ENCODE assay signal across 9 mouse cellular contexts in genomic region chr7:34702718-34703351, GRCm38 (mm10). TPM values are rescaled to one million over a fixed set of nuclear protein-coding genes. Genes with fewer than 3 reads are reported as not detected.
DNase-seq lines count a peak whose midpoint lies in the region; ATAC-seq and TF ChIP-seq lines count a peak whose summit lies in the region.
"Had no signal": no experiment of that assay in that cellular context is flagged by ENCODE, and none has a peak within 500 bp of the region (broad histone marks: within the 10 kb centered on the region; RNA-seq: fewer than 3 reads in every experiment).

No protein-coding gene starts in this region.

- peaks cover 15% of the 10 kb centered on the region for H3K4me1 ChIP-seq in forebrain, embryonic 10.5 days
- no peaks in the 10 kb centered on the region for H3K4me1 ChIP-seq in forebrain, postnatal 0 days (ENCODE audit: insufficient read depth)
- no peaks in the 10 kb centered on the region for H3K4me1 ChIP-seq in midbrain, embryonic 11.5 days (ENCODE audit: control insufficient read depth, insufficient read depth, low read length)
- no peaks in the 10 kb centered on the region for H3K4me1 ChIP-seq in midbrain, postnatal 0 days (ENCODE audit: insufficient read depth, low read length)
- H3K4me1 ChIP-seq: embryonic facial prominence, embryonic 15.5 days had no signal

- no peak overlapping the region for H3K4me2 ChIP-seq in forebrain, postnatal 0 days (ENCODE audit: low read depth)
- no peak overlapping the region for H3K4me2 ChIP-seq in midbrain, embryonic 11.5 days
- H3K4me2 ChIP-seq in midbrain, postnatal 0 days (ENCODE audit: low read depth, low read length, poor library complexity, severe bottlenecking) = no peak overlapping the region
- H3K4me2 ChIP-seq: embryonic facial prominence, embryonic 15.5 days had no signal

- peaks cover 8% of the 10 kb centered on the region; the same call in 1 of the 2 replicates for H3K9me3 ChIP-seq in forebrain, embryonic 10.5 days
- H3K9me3 ChIP-seq in forebrain, postnatal 0 days (ENCODE audit: low read length) = no peaks in the 10 kb centered on the region
- H3K9me3 ChIP-seq in midbrain, embryonic 11.5 days (ENCODE audit: control insufficient read depth, low read length) = no peaks in the 10 kb centered on the region
- no peaks in the 10 kb centered on the region for H3K9me3 ChIP-seq in midbrain, postnatal 0 days (ENCODE audit: low read length)
- H3K9me3 ChIP-seq: embryonic facial prominence, embryonic 15.5 days had no signal

- TF ChIP-seq CTCF in forebrain, postnatal 0 days (IDR thresholded peaks at IDR 0.05; ENCODE audit: low read depth) = no peak
- no peak for TF ChIP-seq CTCF in midbrain, postnatal 0 days (IDR thresholded peaks at IDR 0.05)

- H3K36me3 ChIP-seq in forebrain, embryonic 10.5 days (replicated peaks) = no peaks in the 10 kb centered on the region
- no peaks in the 10 kb centered on the region for H3K36me3 ChIP-seq in forebrain, postnatal 0 days (ENCODE audit: insufficient read depth)
- no peaks in the 10 kb centered on the region for H3K36me3 ChIP-seq in midbrain, embryonic 11.5 days (ENCODE audit: control insufficient read depth, insufficient read depth, low read length)
- H3K36me3 ChIP-seq in midbrain, postnatal 0 days (ENCODE audit: insufficient read depth, low read length) = no peaks in the 10 kb centered on the region
- H3K36me3 ChIP-seq: embryonic facial prominence, embryonic 15.5 days had no signal

- H3K27me3 ChIP-seq in forebrain, embryonic 10.5 days (ENCODE audit: poor library complexity, severe bottlenecking) = no peaks in the 10 kb centered on the region
- H3K27me3 ChIP-seq in forebrain, postnatal 0 days (ENCODE audit: insufficient read depth, low read length) = no peaks in the 10 kb centered on the region
- H3K27me3 ChIP-seq in midbrain, embryonic 11.5 days (ENCODE audit: control insufficient read depth, insufficient read depth, low read length) = no peaks in the 10 kb centered on the region
- no peaks in the 10 kb centered on the region for H3K27me3 ChIP-seq in midbrain, postnatal 0 days (ENCODE audit: insufficient read depth, low read length)

- H3K27ac ChIP-seq in forebrain, embryonic 10.5 days = no peak overlapping the region
- H3K27ac ChIP-seq in forebrain, postnatal 0 days (ENCODE audit: low read depth, low read length) = no peak overlapping the region
- no peak overlapping the region for H3K27ac ChIP-seq in midbrain, embryonic 11.5 days (ENCODE audit: low read depth, low read length)
- H3K27ac ChIP-seq in midbrain, postnatal 0 days (ENCODE audit: low read depth, low read length) = no peak overlapping the region
- H3K27ac ChIP-seq: embryonic facial prominence, embryonic 15.5 days had no signal

- WGBS in forebrain, embryonic 10.5 days = 25% methylated on average over 11 of the region's 11 CpGs
- 21% methylated on average over 11 of the region's 11 CpGs for WGBS in forebrain, postnatal 0 days
- WGBS in midbrain, embryonic 11.5 days = 20% methylated on average over 11 of the region's 11 CpGs
- 25% methylated on average over 11 of the region's 11 CpGs for WGBS in midbrain, postnatal 0 days

- H3K4me3 ChIP-seq in forebrain, embryonic 10.5 days = no peak overlapping the region
- H3K4me3 ChIP-seq in forebrain, postnatal 0 days (ENCODE audit: low read depth, low read length) = no peak overlapping the region
- H3K4me3 ChIP-seq in midbrain, embryonic 11.5 days (ENCODE audit: low read depth, low read length) = no peak overlapping the region
- no peak overlapping the region for H3K4me3 ChIP-seq in midbrain, postnatal 0 days (ENCODE audit: low read depth, low read length)
- H3K4me3 ChIP-seq: embryonic facial prominence, embryonic 15.5 days had no signal

- no peak overlapping the region for H3K9ac ChIP-seq in forebrain, postnatal 0 days
- no peak overlapping the region for H3K9ac ChIP-seq in midbrain, embryonic 11.5 days (ENCODE audit: low read length)
- no peak overlapping the region for H3K9ac ChIP-seq in midbrain, postnatal 0 days (replicated peaks; ENCODE audit: low read length, poor library complexity, severe bottlenecking)
- H3K9ac ChIP-seq: embryonic facial prominence, embryonic 15.5 days had no signal

- no peak for ATAC-seq in forebrain, postnatal 0 days
- no peak for ATAC-seq in midbrain, embryonic 11.5 days (ENCODE audit: low FRiP score)
- ATAC-seq in midbrain, postnatal 0 days (ENCODE audit: low FRiP score) = no peak

- DNase-seq in forebrain, embryonic 10.5 days (ENCODE audit: extremely low spot score, low spot score) = peak; percentile 53
- no peak for DNase-seq in forebrain, postnatal 0 days
- peak; percentile 92 for DNase-seq in midbrain, embryonic 11.5 days (ENCODE audit: low spot score, missing footprints)
- DNase-seq in midbrain, postnatal 0 days (ENCODE audit: low spot score) = no peak
- peak; percentile 51 for DNase-seq in embryo, embryonic 11.5 days (ENCODE audit: low read depth, low spot score)
- DNase-seq in lung, postnatal 36 days = peak; percentile 26
- no peak for DNase-seq in cerebellum, adult 9-10 months
- no peak for DNase-seq in spleen, postnatal 36 days (ENCODE audit: low spot score in 2 of 2)

RNA-seq across cellular contexts. Expression of gene Kctd15, which starts 46.3 kb away (rescaled TPM):
- 57.1 and 61.0 TPM in 2 replicates for polyA plus RNA-seq in forebrain, embryonic 10.5 days (2016; fragmentation: Nextera tagmentation; extraction: Ambion mirVana)
- 57.9 and 59.4 TPM in 2 replicates for total RNA-seq in forebrain, postnatal 0 days (2014; rRNA removed)
- polyA plus RNA-seq in forebrain, postnatal 0 days (2015; fragmentation: Nextera tagmentation; extraction: Ambion mirVana) = 16.7 and 18.3 TPM in 2 replicates
- 13.6 and 15.9 TPM in 2 replicates for polyA plus RNA-seq in midbrain, embryonic 11.5 days (2014; fragmentation: Nextera tagmentation; extraction: Ambion mirVana)
- total RNA-seq in midbrain, postnatal 0 days (2014; rRNA removed) = 61.3 and 69.1 TPM in 2 replicates
- 15.0 and 15.7 TPM in 2 replicates for polyA plus RNA-seq in midbrain, postnatal 0 days (2015; fragmentation: Nextera tagmentation; extraction: Ambion mirVana)

Comparison
In these comparisons a context has a peak if more than half of its experiments do, and no peak if none do; other contexts are left out.
1. DNase-seq: peak in forebrain, embryonic 10.5 days (single experiment), midbrain, embryonic 11.5 days (single experiment), embryo, embryonic 11.5 days (single experiment) and lung, postnatal 36 days (single experiment); none in forebrain, postnatal 0 days (single experiment), midbrain, postnatal 0 days (single experiment), cerebellum, adult 9-10 months (single experiment) and spleen, postnatal 36 days (0 of 2).